Mouse (Mus musculus) stomach, embryonic 16.5 days (tissue): ENCODE measurements at regions not wholly inside any gene's neighbourhood (a gene's known extent, or its start where the extent isn't known, plus 50 kb on each side); places are given as distances from the start of the nearest gene placed in this dataset.

Source experiments
- ATAC-seq: fragments of 200-750 bp; cut with Nextera tagmentation; 2 replicates; pipeline ENCODE4 v1.8.0; 2017; ENCODE audit warnings: moderate number of reproducible peaks, moderate TSS enrichment; ENCODE audit not compliant: insufficient read depth, low FRiP score
- H3K27ac ChIP-seq: fragments of 300-500 bp; sonication (generic); 2 replicates; pipeline ENCODE4 v1.5.1; 2014; ENCODE audit warnings: low read length
- H3K27me3 ChIP-seq: fragments of 300-500 bp; sonication (generic); 2 replicates; pipeline ENCODE4 v1.6.1; 2014; ENCODE audit warnings: low read length, control low read depth, mixed read lengths; ENCODE audit not compliant: control insufficient read depth, insufficient read depth
- H3K36me3 ChIP-seq: fragments of 300-500 bp; sonication (generic); 2 replicates; pipeline ENCODE4 v1.6.1; 2014; ENCODE audit warnings: low read length; ENCODE audit not compliant: control insufficient read depth, insufficient read depth
- H3K4me1 ChIP-seq: fragments of 300-500 bp; sonication (generic); 2 replicates; pipeline ENCODE4 v1.6.1; 2014; ENCODE audit warnings: low read length, control low read depth, mixed read lengths; ENCODE audit not compliant: control insufficient read depth, insufficient read depth
- H3K4me2 ChIP-seq: fragments of 300-500 bp; sonication (generic); 2 replicates; pipeline ENCODE4 v1.6.1; 2014; ENCODE audit warnings: low read depth, low read length, mixed read lengths
- H3K4me3 ChIP-seq: fragments of 300-500 bp; sonication (generic); replicated peaks from 2 replicates; pipeline ENCODE4 v1.5.1; 2014; ENCODE audit warnings: mild to moderate bottlenecking, low read length
- H3K9ac ChIP-seq: fragments of 300-500 bp; sonication (generic); 2 replicates; pipeline ENCODE4 v1.6.1; 2014; ENCODE audit warnings: low read length
- H3K9me3 ChIP-seq: fragments of 300-500 bp; sonication (generic); replicated peaks from 2 replicates; pipeline ENCODE4 v1.6.1; 2016; ENCODE audit warnings: low read length, control low read depth; ENCODE audit not compliant: control insufficient read depth
- WGBS: fragments of 180-500 bp; shearing (Covaris S2); extraction: QIAGEN DNeasy Blood & Tissue Kit; methylation state at CpG from one replicate; pipeline ENCODE4 v1.1.7; 2014; 5-methylcytosine and 5-hydroxymethylcytosine counted together

DNA sequence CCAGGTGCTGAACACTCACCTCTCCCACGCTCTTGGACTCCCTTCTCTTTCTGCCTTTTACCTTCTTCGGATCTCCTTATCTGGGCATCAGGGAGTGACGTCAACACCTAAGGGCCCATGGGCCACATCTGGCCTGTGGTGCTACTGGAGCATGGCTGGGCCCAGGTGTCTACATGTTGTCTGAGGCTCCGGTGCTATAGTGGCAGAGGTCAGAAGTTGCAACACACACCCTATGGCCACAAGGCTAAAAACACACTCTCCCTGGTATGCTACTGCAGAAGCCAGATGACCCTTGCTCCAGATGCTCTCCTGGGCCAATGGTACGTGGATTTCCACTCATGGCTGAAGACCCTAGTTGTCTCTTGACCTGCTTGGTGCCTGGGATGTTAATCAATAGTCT is 112.1 kb upstream of the Irx3 start:
- 80% methylated on average over 5 of the region's 5 CpGs for WGBS

DNA sequence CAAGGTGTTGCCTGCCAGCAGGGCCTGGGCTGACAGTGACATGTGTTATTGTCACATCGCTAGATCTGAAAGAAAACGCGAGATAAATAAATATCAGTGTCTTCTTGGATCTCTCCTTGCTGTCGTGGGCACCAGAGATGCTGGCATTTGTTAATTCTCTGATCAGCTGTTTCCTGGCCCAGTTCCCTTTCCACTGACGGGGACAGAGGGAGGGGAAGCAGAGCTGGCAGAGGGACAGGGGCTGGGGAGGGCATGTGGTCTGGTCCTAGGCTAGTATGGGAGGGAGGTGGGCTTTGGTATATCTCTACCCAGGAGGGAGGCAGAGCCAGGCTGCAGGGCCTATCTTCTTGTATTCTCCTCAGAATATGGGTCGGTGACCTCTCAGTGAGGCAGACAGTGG is 111.3 kb upstream of the Irx3 start:
- WGBS = 63% methylated on average over 6 of the region's 6 CpGs
- Histone ChIP-seq H3K27me3 (no peaks in the 10 kb centered on the region), H3K36me3 (no peaks in the 10 kb centered on the region), H3K4me1 (no peaks in the 10 kb centered on the region), H3K27ac (no peak overlapping the region), H3K4me2 (no peak overlapping the region), H3K9ac (no peak overlapping the region), H3K9me3 (no peaks in the 10 kb centered on the region), H3K4me3 (no peak overlapping the region)
- no peak for ATAC-seq

More for the DNA sequence above, 112.1 kb upstream of the Irx3 start:
- H3K27ac ChIP-seq = no peak overlapping the region
- H3K4me1 ChIP-seq = no peaks in the 10 kb centered on the region
- no peak overlapping the region for H3K9ac ChIP-seq
- no peaks in the 10 kb centered on the region for H3K9me3 ChIP-seq
- H3K4me2 ChIP-seq = no peak overlapping the region
- ATAC-seq = no peak
- no peaks in the 10 kb centered on the region for H3K36me3 ChIP-seq
- H3K27me3 ChIP-seq = no peaks in the 10 kb centered on the region
- H3K4me3 ChIP-seq = no peak overlapping the region

DNA sequence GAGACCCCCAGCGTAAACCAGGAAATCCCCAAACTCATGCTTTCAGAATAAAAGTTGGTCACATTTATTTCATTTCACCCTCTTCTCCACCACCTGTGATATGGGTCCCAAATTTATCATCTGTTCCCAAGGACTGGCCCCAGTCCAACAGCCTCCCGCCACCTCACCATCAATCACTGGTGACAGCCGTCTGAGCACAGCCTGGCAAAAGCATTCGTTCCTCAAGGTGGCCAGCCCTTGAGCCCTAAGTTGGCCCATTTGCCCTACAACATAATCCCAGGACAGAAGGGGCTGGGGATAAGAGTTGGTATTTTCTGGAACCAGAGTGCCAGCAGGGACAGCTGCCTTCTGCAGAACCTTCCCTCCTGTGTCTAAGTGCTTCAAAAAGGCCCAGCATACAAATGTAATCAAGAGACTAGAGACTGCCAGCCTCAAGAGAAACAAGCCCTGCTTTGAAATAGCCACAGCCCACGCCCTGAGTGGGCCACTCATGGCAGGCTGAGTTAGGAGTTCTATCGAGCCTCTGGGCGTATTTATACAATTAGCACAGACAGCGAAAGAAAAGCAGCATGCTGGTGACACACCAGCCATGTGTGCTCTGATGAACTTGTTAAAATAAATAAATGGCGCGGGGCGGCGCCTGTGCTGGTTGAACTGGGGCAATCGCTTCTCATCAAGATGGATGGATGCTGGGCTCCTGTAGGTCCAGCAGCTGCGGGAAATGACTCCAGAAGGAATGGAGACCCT is 107.9 kb upstream of the Irx3 start:
- no peak overlapping the region for H3K4me3 ChIP-seq
- no peak for ATAC-seq
- H3K36me3 ChIP-seq = no peaks in the 10 kb centered on the region
- 29% methylated on average over 14 of the region's 14 CpGs for WGBS
- H3K4me2 ChIP-seq = no peak overlapping the region
- H3K27ac ChIP-seq = no peak overlapping the region
- H3K9ac ChIP-seq = no peak overlapping the region
- no peaks in the 10 kb centered on the region for H3K27me3 ChIP-seq
- H3K9me3 ChIP-seq = no peaks in the 10 kb centered on the region
- H3K4me1 ChIP-seq = no peaks in the 10 kb centered on the region

DNA sequence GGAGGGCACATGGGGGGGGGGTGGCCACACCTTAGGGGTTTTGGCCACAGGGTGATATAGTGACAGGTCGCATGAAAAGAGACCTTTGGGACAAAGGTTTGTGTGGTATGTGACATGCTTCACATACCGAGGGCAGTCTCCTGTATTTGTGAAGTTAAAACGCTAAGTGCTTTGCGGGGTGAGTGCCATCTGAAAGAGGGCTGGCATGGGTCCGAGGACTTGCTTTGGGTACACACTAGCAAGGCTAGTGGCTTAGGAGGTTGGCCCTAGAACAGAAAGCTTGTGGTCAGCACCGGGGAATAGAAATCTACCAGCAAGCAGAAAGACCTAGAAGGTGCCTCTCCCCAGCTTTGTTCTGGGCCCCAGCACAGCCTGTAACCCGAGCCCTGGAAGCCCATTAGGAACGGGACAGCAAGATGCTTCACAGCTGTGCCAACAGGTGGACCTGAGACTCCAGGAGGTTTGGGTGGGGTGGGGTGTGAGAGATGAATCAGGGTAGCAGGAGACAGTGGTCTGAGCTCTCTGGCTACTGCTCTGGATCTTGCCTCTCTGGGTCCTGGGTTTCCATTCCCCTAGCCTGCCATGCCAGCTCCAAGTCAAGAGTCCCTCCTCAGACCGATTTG is 107.0 kb upstream of the Irx3 start:
- 64% methylated on average over 9 of the region's 9 CpGs for WGBS
- no peak overlapping the region for H3K9ac ChIP-seq
- H3K27me3 ChIP-seq = no peaks in the 10 kb centered on the region
- H3K4me1 ChIP-seq = no peaks in the 10 kb centered on the region
- H3K27ac ChIP-seq = no peak overlapping the region
- H3K36me3 ChIP-seq = no peaks in the 10 kb centered on the region
- no peak overlapping the region for H3K4me3 ChIP-seq
- H3K9me3 ChIP-seq = no peaks in the 10 kb centered on the region
- no peak overlapping the region for H3K4me2 ChIP-seq
- no peak for ATAC-seq

DNA sequence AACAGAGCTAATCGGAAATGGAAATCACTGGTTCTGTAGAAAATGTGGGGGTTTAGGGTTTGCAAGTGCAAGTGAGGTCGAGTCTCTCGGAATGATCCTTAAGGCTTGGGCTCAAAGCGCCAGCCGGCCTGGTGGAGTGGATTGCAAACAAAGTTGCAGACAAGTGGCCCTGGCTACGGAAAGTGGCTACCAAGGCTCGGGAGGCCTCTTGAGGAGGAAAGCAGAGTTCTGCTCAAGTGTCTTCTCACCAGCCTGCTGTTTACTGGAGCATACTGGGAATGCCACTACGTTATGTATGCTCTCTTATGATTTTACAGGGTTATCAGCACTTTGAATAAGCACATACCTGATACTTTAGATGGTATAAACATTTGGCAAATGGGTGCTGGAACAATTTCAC is 105.3 kb upstream of the Irx3 start:
- Histone ChIP-seq H3K4me1 (no peaks in the 10 kb centered on the region), H3K36me3 (no peaks in the 10 kb centered on the region), H3K4me2 (no peak overlapping the region), H3K27ac (no peak overlapping the region), H3K9ac (no peak overlapping the region), H3K4me3 (no peak overlapping the region), H3K27me3 (no peaks in the 10 kb centered on the region), H3K9me3 (no peaks in the 10 kb centered on the region)
- no peak for ATAC-seq
- 78% methylated on average over 8 of the region's 8 CpGs for WGBS

DNA sequence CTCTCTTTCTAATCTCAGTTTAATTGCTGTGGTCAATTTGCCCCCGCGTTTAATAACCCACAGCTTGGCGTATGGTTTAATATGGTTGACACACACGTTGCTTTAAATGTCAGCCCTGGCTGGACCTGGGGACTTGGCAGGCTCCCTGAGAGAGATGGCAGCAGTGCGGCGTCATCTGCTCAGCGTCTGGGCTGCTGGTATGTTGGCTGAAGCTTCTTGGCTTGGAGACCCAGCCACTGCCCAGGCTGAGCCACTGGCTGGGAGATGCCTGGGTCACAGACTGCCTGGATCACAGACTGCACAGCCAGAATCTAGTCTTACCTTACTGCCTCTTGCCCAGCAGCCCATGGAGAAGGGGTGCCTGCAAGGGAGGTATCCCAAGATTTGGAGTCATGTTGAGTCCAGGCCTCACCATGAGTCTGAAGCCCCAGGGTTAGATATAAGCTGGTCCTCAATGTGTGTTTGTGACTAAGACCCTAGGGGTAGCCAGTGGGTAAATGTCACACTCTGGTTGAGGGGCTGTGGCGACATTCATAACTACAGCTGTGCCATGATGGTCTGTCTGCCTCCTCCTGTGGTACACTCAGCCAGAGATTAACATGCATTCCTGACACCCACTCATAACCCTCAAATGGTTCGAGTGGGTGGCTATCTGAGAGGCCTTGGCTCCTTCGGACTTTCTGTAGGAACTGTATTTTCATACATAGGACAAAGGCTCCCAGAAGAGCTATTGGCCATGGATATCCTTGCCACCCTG is 99.8 kb upstream of the Irx3 start:
- Histone ChIP-seq H3K9ac (no peak overlapping the region), H3K9me3 (no peaks in the 10 kb centered on the region), H3K27me3 (no peaks in the 10 kb centered on the region), H3K36me3 (no peaks in the 10 kb centered on the region), H3K27ac (no peak overlapping the region), H3K4me1 (no peaks in the 10 kb centered on the region), H3K4me3 (no peak overlapping the region), H3K4me2 (no peak overlapping the region)
- ATAC-seq = no peak
- 79% methylated on average over 10 of the region's 10 CpGs for WGBS

DNA sequence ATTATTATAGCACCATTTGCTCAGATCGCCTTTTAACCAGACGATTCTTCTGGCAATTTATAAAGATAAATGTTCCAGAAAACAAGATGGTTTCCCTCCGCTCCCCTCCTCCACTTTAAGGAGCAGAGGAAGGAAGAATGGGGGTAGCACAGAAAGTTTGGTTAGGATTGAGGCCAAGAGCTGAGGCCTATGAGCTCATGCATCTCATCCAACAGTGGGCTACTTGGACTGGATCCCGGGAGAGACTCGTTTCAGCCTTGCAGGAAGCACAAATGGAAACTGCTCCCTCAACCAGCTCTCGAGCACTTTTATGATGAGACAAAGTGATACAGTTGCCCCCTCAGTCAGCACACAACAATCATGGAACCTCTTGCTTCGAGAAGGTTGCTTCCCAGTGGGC is 97.9 kb upstream of the Irx3 start:
- Histone ChIP-seq H3K4me1 (no peaks in the 10 kb centered on the region), H3K36me3 (no peaks in the 10 kb centered on the region), H3K4me3 (no peak overlapping the region), H3K27ac (no peak overlapping the region), H3K9ac (no peak overlapping the region), H3K27me3 (no peaks in the 10 kb centered on the region), H3K9me3 (no peaks in the 10 kb centered on the region), H3K4me2 (no peak overlapping the region)
- WGBS = 63% methylated on average over 7 of the region's 7 CpGs
- ATAC-seq = no peak

DNA sequence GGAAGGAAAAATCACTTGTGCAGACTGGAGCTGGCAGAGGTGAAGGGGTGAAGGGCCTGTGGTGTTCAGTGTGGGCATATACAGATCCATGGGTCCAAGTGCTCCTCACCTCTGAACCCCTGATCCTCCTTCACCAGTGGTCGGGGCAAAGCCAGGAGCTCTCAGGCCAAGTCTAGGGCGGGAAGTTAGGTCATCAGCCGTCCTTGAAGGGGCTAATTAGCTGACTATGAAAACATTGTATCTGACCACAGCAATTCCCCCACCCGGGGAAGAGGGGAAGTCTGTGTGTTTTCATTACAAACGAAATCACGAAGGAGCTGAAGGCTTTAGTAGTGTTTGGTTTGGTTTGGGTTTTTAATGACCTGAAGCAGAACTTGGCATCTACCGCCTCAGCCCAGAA is 95.5 kb upstream of the Irx3 start:
- Histone ChIP-seq H3K9me3 (no peaks in the 10 kb centered on the region), H3K4me3 (no peak overlapping the region), H3K4me2 (no peak overlapping the region), H3K9ac (no peak overlapping the region), H3K36me3 (no peaks in the 10 kb centered on the region), H3K4me1 (no peaks in the 10 kb centered on the region), H3K27ac (no peak overlapping the region), H3K27me3 (no peaks in the 10 kb centered on the region)
- 48% methylated on average over 7 of the region's 7 CpGs for WGBS
- ATAC-seq = no peak

DNA sequence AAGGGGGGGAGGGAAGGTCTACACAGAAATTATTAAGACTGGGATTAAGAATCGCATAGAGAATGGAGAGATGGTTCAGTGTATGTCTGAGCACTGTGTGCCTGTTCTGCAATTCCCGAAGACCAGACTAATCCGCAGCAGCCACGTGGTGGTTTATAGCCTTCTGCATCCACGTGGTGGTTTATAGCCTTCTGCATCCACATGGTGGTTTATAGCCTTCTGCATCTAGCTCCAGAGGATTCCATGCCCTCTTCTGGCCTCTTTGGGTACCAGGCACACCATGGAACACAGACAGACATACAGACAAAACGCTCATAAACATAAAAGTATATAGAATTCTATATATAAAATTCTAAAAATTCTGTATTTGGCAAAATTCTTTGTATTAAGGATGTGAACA is 94.1 kb upstream of the Irx3 start:
- no peak overlapping the region for H3K4me3 ChIP-seq
- 73% methylated on average over 6 of the region's 6 CpGs for WGBS
- ATAC-seq = no peak
- no peaks in the 10 kb centered on the region for H3K27me3 ChIP-seq
- no peak overlapping the region for H3K4me2 ChIP-seq
- no peaks in the 10 kb centered on the region for H3K36me3 ChIP-seq
- no peak overlapping the region for H3K9ac ChIP-seq
- H3K4me1 ChIP-seq = no peaks in the 10 kb centered on the region
- no peaks in the 10 kb centered on the region for H3K9me3 ChIP-seq
- H3K27ac ChIP-seq = no peak overlapping the region
